Mouse (Mus musculus) liver, adult 2 months (tissue): ENCODE data around the gene Itga8. TPM values are rescaled to one million over a fixed set of nuclear protein-coding genes. Genes with fewer than 3 reads are reported as not detected.

Source experiments
- DNase-seq: peaks from one replicate; pipeline ENCODE4 v3.0.0-alpha.2; 2011; ENCODE audit warnings: low read depth, low spot score; ENCODE audit errors: extremely low read depth
- H3K27ac ChIP-seq: fragments of 200-500 bp; replicated peaks from 2 replicates; pipeline ENCODE4 v1.5.1; 2012; ENCODE audit warnings: low read depth, mild to moderate bottlenecking, control low read depth, inconsistent platforms, low read length; ENCODE audit not compliant: insufficient read depth
- H3K27me3 ChIP-seq: fragments of 200-500 bp; 2 replicates; pipeline ENCODE4 v1.6.1; 2012; ENCODE audit warnings: mild to moderate bottlenecking, moderate library complexity, low read length, inconsistent platforms; ENCODE audit not compliant: control insufficient read depth, insufficient read depth
- H3K36me3 ChIP-seq: fragments of 200-500 bp; 2 replicates; pipeline ENCODE4 v1.6.1; 2012; ENCODE audit warnings: low read length, inconsistent platforms; ENCODE audit not compliant: control insufficient read depth, insufficient read depth
- H3K4me1 ChIP-seq: fragments of 200-500 bp; 2 replicates; pipeline ENCODE4 v1.6.1; 2011; ENCODE audit warnings: low read length; ENCODE audit not compliant: control insufficient read depth, insufficient read depth
- H3K4me3 ChIP-seq: fragments of 200-500 bp; 2 replicates; pipeline ENCODE4 v1.5.1; 2011; ENCODE audit warnings: low read depth, mild to moderate bottlenecking, control low read depth, low read length, moderate library complexity; ENCODE audit not compliant: insufficient read depth
- H3K79me2 ChIP-seq: fragments of 200-500 bp; 2 replicates; pipeline ENCODE4 v1.6.1; 2012; ENCODE audit warnings: inconsistent platforms, mild to moderate bottlenecking, low read length, moderate library complexity; ENCODE audit not compliant: control insufficient read depth, insufficient read depth
- H3K9ac ChIP-seq: fragments of 200-500 bp; 2 replicates; pipeline ENCODE4 v1.6.1; 2012; ENCODE audit warnings: low read depth, mild to moderate bottlenecking, control low read depth, inconsistent platforms, low read length
- CTCF ChIP-seq: fragments of 200-500 bp; IDR thresholded peaks from 2 replicates; pipeline ENCODE4 v1.5.1; 2011; ENCODE audit warnings: low read depth, low read length, control low read depth
- POLR2A ChIP-seq: fragments of 200-500 bp; IDR thresholded peaks from 2 replicates; pipeline ENCODE4 v1.6.1; 2011; ENCODE audit warnings: low read length, control low read depth; ENCODE audit not compliant: insufficient read depth; ENCODE audit errors: extremely low read depth
- WGBS: fragments of 180-500 bp; shearing (Covaris S2); methylation state at CpG from one replicate; pipeline ENCODE4 v1.1.7; 2018; 5-methylcytosine and 5-hydroxymethylcytosine counted together
- polyA plus RNA-seq: library from polyadenylated mRNA; depleted of rRNA; stranded (reverse); fragments of >200 nt; gene quantifications from 2 replicates; pipeline ENCODE4 v1.2.3, GENCODE M21; 2012
- total RNA-seq: library from RNA; depleted of rRNA; stranded (reverse); fragments of >200 nt; gene quantifications from 2 replicates; pipeline ENCODE4 v1.2.3, GENCODE M21; 2014

The Itga8 gene
- total and polyA plus RNA-seq, 2 experiments, result 1.8 to 5.2 TPM

DNA sequence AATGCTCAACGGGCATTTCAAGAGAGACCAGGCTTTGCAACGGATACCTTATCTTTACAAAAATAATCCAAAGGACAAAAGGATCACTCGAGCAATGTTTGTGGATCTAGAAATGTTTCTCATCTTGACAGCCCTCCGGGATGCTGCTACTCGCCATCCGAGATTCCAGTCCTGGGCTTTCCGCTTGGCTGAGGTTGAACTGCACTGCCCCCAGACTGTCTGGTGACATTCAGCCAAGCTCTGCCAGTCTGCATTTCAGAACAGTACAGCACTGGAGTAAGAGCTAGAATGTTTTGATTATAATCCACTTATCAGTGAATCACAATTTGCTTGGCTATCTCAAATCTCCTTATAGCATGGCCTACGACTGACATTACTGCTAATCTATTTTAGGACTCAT lies 8.3 kb downstream of the Itga8 start:
- DNase-seq, result no peak
- WGBS, result 68% methylated on average over 8 of the region's 8 CpGs
- H3K27me3 ChIP-seq, result no peaks in the 10 kb centered on the region
- no peaks in the 10 kb centered on the region for H3K4me1 ChIP-seq
- H3K79me2 ChIP-seq, result no peaks in the 10 kb centered on the region
- H3K4me3 ChIP-seq, result no peak overlapping the region
- no peaks in the 10 kb centered on the region for H3K36me3 ChIP-seq
- no peak overlapping the region for H3K27ac ChIP-seq
- H3K9ac ChIP-seq, result no peak overlapping the region
- no peak for TF ChIP-seq POLR2A
- TF ChIP-seq CTCF, result no peak

DNA sequence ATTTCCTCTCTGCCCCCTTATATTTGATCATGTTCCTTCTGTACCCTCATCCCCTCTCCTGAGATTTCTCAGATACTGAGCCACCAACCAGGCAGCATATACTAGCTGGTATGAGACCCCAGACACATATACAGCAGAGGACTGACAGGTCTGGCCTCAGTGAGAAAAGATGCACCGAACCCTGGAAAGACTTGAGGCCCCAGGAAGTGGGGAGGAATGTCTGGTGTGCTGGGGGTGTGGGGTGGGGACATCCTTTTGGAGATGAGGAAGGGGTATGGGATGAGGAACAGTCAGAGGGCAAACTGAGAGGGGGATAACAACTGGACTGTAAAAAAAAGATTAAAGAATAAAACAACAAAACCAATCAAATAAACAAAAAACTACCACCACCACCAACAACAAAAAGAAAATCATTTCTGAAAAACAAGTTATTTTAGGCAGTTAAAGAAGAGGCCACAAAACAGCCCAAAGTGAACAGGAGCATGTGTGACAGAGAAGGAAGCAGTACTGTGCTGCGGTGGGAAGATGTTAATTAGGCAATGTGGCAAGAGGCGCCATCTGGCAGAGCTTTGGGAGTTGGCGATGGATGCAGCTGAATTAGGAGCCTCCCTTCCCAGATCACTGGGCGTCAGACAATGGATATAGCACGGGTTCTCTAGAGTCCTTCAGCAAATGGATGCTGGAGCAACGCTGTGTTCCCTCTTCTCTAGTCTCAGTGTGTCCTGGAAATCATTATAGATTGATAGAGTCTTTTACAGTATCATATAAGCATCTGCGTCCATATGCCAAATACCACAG lies 9.5 kb downstream of the Itga8 start:
- Histone ChIP-seq H3K4me1 (no peaks in the 10 kb centered on the region), H3K79me2 (no peaks in the 10 kb centered on the region), H3K27ac (no peak overlapping the region), H3K27me3 (no peaks in the 10 kb centered on the region), H3K4me3 (no peak overlapping the region), H3K9ac (no peak overlapping the region), H3K36me3 (no peaks in the 10 kb centered on the region)
- 73% methylated on average over 8 of the region's 8 CpGs for WGBS
- DNase-seq, result no peak
- no peak for TF ChIP-seq POLR2A
- no peak for TF ChIP-seq CTCF

DNA sequence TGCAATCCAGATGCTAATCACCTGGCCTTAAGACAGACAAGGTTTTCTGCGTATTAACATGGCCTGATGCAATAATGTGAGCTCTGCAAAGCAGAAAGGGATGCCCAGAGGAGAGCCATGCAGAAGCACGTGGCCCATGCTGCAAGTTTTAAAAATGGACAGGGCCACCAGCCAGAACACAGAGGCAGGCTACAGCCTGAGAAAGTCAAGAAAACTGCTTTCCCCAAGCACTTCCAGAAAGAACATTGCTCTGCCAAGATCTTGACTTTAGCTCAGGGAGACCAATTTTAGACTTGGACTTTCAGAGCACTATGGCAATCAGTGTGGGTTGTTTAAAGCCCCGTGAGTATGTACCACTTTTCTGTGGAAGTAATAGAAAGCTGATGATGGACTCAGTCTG lies 11.5 kb downstream of the Itga8 start:
- 85% methylated on average over 3 of the region's 3 CpGs for WGBS
- Histone ChIP-seq H3K9ac (no peak overlapping the region), H3K79me2 (no peaks in the 10 kb centered on the region), H3K4me3 (no peak overlapping the region), H3K36me3 (no peaks in the 10 kb centered on the region), H3K27me3 (no peaks in the 10 kb centered on the region), H3K27ac (no peak overlapping the region), H3K4me1 (no peaks in the 10 kb centered on the region)
- TF ChIP-seq POLR2A, result no peak
- no peak for TF ChIP-seq CTCF
- DNase-seq, result no peak

DNA sequence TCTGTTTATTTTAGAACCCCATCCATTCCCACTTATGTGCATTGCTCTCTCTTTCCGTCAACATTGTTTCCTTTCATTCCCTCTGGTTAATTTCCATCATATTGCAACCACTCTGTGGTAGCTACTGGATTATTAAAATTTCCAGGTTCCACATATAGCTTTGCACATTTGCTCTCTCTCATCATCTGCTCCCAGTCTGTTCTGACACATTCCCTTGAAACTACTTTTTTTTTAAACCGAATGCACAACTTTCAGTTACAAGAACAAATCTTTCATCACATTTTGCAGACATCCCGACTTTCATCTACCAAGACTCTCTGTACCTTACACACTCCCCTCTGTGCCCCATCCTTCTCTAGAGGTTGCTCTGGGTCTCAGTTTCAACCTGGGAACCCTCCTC lies 13.9 kb downstream of the Itga8 start:
- H3K36me3 ChIP-seq, result no peaks in the 10 kb centered on the region
- no peak for TF ChIP-seq POLR2A
- no peak for TF ChIP-seq CTCF
- no peaks in the 10 kb centered on the region for H3K27me3 ChIP-seq
- no peak overlapping the region for H3K9ac ChIP-seq
- no peak overlapping the region for H3K4me3 ChIP-seq
- no peak for DNase-seq
- WGBS, result 85% methylated on average over 3 of the region's 3 CpGs
- H3K79me2 ChIP-seq, result no peaks in the 10 kb centered on the region
- H3K27ac ChIP-seq, result no peak overlapping the region
- H3K4me1 ChIP-seq, result no peaks in the 10 kb centered on the region

DNA sequence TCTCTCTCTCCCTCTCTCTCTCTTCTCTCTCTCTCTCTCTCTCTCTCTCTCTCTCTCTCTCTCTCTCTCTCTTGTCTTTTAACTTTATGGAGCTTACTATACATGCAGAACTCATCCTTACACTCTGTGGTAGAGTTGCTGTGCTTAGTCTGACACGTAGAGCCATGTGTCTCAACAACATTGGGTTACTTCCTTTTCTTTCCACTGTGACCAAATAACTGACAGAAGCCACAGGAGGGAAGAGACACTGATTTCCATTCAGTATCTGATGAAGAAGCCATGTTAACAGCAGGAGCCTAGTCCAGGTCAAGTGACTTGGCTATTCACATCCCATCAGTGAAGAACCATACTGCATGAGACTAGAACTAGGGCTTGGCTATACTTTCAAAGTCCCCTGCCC lies 21.1 kb downstream of the Itga8 start:
- Histone ChIP-seq H3K27ac (no peak overlapping the region), H3K4me3 (no peak overlapping the region), H3K27me3 (no peaks in the 10 kb centered on the region), H3K79me2 (no peaks in the 10 kb centered on the region), H3K4me1 (no peaks in the 10 kb centered on the region), H3K9ac (no peak overlapping the region), H3K36me3 (no peaks in the 10 kb centered on the region)
- TF ChIP-seq CTCF (no peak), POLR2A (no peak)
- DNase-seq, result no peak
- 66% methylated on average over 1 of the region's 1 CpGs for WGBS

DNA sequence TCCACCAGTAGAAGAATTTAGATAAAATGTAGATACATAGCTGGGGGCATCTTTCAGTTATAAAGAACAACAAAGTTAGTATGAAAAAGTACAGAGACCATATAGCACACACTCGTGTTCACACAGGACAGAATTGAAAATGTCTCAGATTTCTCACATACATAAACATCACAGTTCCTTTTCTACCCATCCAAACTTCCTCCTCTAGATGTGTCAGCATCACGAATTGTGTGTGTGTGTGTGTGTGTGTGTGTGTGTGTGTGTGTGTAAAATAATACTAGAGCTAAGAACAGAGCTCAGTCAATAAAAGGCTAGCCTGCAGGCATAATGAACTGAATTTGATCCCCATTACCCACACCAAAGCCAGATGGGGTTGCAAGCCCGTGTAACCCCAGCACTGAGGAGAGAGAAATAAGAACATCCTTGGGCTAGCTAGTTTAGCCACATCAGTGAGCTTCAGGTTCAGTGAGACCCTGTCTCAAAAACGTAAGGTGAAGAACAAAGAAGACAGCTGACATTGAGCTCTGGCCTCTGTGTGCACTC lies 22.6 kb downstream of the Itga8 start:
- Histone ChIP-seq H3K27me3 (no peaks in the 10 kb centered on the region), H3K79me2 (no peaks in the 10 kb centered on the region), H3K4me3 (no peak overlapping the region), H3K27ac (no peak overlapping the region), H3K9ac (no peak overlapping the region), H3K36me3 (no peaks in the 10 kb centered on the region), H3K4me1 (no peaks in the 10 kb centered on the region)
- no peak for DNase-seq
- WGBS, result 60% methylated on average over 4 of the region's 4 CpGs
- TF ChIP-seq POLR2A, result no peak
- no peak for TF ChIP-seq CTCF
